Mouse (Mus musculus) limb, embryonic 13.5 days (tissue): ENCODE measurements around the gene Gm42791. TPM values are rescaled to one million over a fixed set of nuclear protein-coding genes. Genes with fewer than 3 reads are reported as not detected.
A peak's percentile ranks its signal among the peaks of the same experiment; 100 is the strongest.

Experiments
- ATAC-seq: fragments of 200-750 bp; cut with Nextera tagmentation; 2 replicates; pipeline ENCODE4 v1.8.0; 2017; ENCODE audit warnings: low read depth, moderate number of reproducible peaks, moderate TSS enrichment; ENCODE audit not compliant: low FRiP score
- H3K27ac ChIP-seq: fragments of 300-500 bp; sonication (generic); 2 replicates; pipeline ENCODE4 v1.5.1; 2015; ENCODE audit warnings: inconsistent platforms, mild to moderate bottlenecking, moderate library complexity
- H3K27me3 ChIP-seq: fragments of 300-500 bp; sonication (generic); 2 replicates; pipeline ENCODE4 v1.6.1; 2015; ENCODE audit warnings: mild to moderate bottlenecking, inconsistent platforms
- H3K36me3 ChIP-seq: fragments of 300-500 bp; sonication (generic); 2 replicates; pipeline ENCODE4 v1.6.1; 2015; ENCODE audit warnings: inconsistent platforms, mild to moderate bottlenecking, moderate library complexity
- H3K4me1 ChIP-seq: fragments of 300-500 bp; sonication (generic); 2 replicates; pipeline ENCODE4 v1.6.1; 2015; ENCODE audit warnings: inconsistent platforms
- H3K4me2 ChIP-seq: fragments of 300-500 bp; sonication (generic); replicated peaks from 2 replicates; pipeline ENCODE4 v1.6.1; 2015; ENCODE audit warnings: inconsistent platforms, mild to moderate bottlenecking, moderate library complexity
- H3K4me3 ChIP-seq: fragments of 300-500 bp; sonication (generic); 2 replicates; pipeline ENCODE4 v1.5.1; 2015; ENCODE audit warnings: moderate library complexity, mild to moderate bottlenecking, inconsistent platforms
- H3K9ac ChIP-seq: fragments of 300-500 bp; sonication (generic); 2 replicates; pipeline ENCODE4 v1.6.1; 2015; ENCODE audit warnings: mild to moderate bottlenecking, inconsistent platforms
- H3K9me3 ChIP-seq: fragments of 300-500 bp; sonication (generic); 2 replicates; pipeline ENCODE4 v1.6.1; 2016; ENCODE audit warnings: inconsistent platforms
- WGBS: fragments of 180-500 bp; shearing (Covaris S2); methylation state at CpG from one replicate; pipeline ENCODE4 v1.1.7; 2015; 5-methylcytosine and 5-hydroxymethylcytosine counted together
- polyA plus RNA-seq: library from polyadenylated mRNA; unstranded; fragments of >200 nt; fragmentation: Nextera tagmentation; extraction: Ambion mirVana; gene quantifications from 2 replicates; pipeline ENCODE4 v1.2.1, GENCODE M21; 2015

Gene Gm42791
- polyA plus RNA-seq, 1 experiment from 2014 or later: 1.6 TPM

- Histone ChIP-seq H3K27ac (no peak overlapping the region; the same call in 1 of the 2 replicates), H3K4me2 (no peak overlapping the region), H3K9ac (no peak overlapping the region), H3K9me3 (peaks cover 8% of the 10 kb centered on the region; the same call in 1 of the 2 replicates), H3K36me3 (peaks cover 52% of the 10 kb centered on the region), H3K4me3 (no peak overlapping the region), H3K27me3 (no peaks in the 10 kb centered on the region), H3K4me1 (peaks cover 7% of the 10 kb centered on the region)
- no peak for ATAC-seq
- 39% methylated on average over 6 of the region's 6 CpGs for WGBS
Measured at GRCm38 (mm10) chr5:148909402-148909801, 85.5 kb downstream of the Gm42791 start.

- Histone ChIP-seq H3K4me3 (no peak overlapping the region), H3K36me3 (peaks cover 56% of the 10 kb centered on the region), H3K4me1 (peaks cover 7% of the 10 kb centered on the region), H3K27me3 (no peaks in the 10 kb centered on the region), H3K4me2 (no peak overlapping the region), H3K9ac (no peak overlapping the region), H3K27ac (no peak overlapping the region; the same call in 1 of the 2 replicates), H3K9me3 (peaks cover 8% of the 10 kb centered on the region; the same call in 1 of the 2 replicates)
- WGBS: 35% methylated on average over 7 of the region's 7 CpGs
- ATAC-seq: peak; percentile 57; the same call in 1 of the 2 replicates
Measured at GRCm38 (mm10) chr5:148909057-148909395, 85.9 kb downstream of the Gm42791 start.

- H3K36me3 ChIP-seq: peaks cover 58% of the 10 kb centered on the region
- ATAC-seq: no peak
- no peak overlapping the region for H3K4me3 ChIP-seq
- H3K9ac ChIP-seq: no peak overlapping the region
- WGBS: 76% methylated on average over 17 of the region's 17 CpGs
- H3K4me2 ChIP-seq: no peak overlapping the region
- H3K9me3 ChIP-seq: peaks cover 5% of the 10 kb centered on the region; the same call in 1 of the 2 replicates
- peaks cover 7% of the 10 kb centered on the region for H3K4me1 ChIP-seq
- H3K27ac ChIP-seq: no peak overlapping the region
- H3K27me3 ChIP-seq: no peaks in the 10 kb centered on the region
Measured at GRCm38 (mm10) chr5:148908191-148909056, 86.5 kb downstream of the Gm42791 start.

- H3K27me3 ChIP-seq: no peaks in the 10 kb centered on the region
- H3K9me3 ChIP-seq: no peaks in the 10 kb centered on the region
- no peak overlapping the region for H3K27ac ChIP-seq
- peaks cover 49% of the 10 kb centered on the region for H3K36me3 ChIP-seq
- H3K9ac ChIP-seq: no peak overlapping the region
- no peak overlapping the region for H3K4me2 ChIP-seq
- no peak for ATAC-seq
- peaks cover 7% of the 10 kb centered on the region for H3K4me1 ChIP-seq
- 84% methylated on average over 4 of the region's 4 CpGs for WGBS
- H3K4me3 ChIP-seq: no peak overlapping the region
Measured at GRCm38 (mm10) chr5:148906305-148906704, 88.6 kb downstream of the Gm42791 start.

GRCm38 (mm10) chr5:148904846-148905245, 90.1 kb downstream of the Gm42791 start:
- no peak for ATAC-seq
- Histone ChIP-seq H3K36me3 (peaks cover 41% of the 10 kb centered on the region), H3K4me3 (no peak overlapping the region), H3K27me3 (no peaks in the 10 kb centered on the region), H3K4me2 (no peak overlapping the region), H3K9me3 (no peaks in the 10 kb centered on the region), H3K27ac (no peak overlapping the region), H3K4me1 (peaks cover 7% of the 10 kb centered on the region), H3K9ac (no peak overlapping the region)
- 67% methylated on average over 6 of the region's 6 CpGs for whole genome bisulfite sequencing

- no peak for ATAC-seq
- H3K4me3 ChIP-seq: no peak overlapping the region
- H3K4me2 ChIP-seq: no peak overlapping the region
- H3K27me3 ChIP-seq: no peaks in the 10 kb centered on the region
- no peak overlapping the region for H3K9ac ChIP-seq
- 94% methylated on average over 7 of the region's 7 CpGs for WGBS
- H3K36me3 ChIP-seq: peaks cover 35% of the 10 kb centered on the region
- H3K9me3 ChIP-seq: no peaks in the 10 kb centered on the region
- H3K27ac ChIP-seq: no peak overlapping the region
- H3K4me1 ChIP-seq: peaks cover 17% of the 10 kb centered on the region
Measured at GRCm38 (mm10) chr5:148899361-148899760, 95.6 kb downstream of the Gm42791 start.

DNA sequence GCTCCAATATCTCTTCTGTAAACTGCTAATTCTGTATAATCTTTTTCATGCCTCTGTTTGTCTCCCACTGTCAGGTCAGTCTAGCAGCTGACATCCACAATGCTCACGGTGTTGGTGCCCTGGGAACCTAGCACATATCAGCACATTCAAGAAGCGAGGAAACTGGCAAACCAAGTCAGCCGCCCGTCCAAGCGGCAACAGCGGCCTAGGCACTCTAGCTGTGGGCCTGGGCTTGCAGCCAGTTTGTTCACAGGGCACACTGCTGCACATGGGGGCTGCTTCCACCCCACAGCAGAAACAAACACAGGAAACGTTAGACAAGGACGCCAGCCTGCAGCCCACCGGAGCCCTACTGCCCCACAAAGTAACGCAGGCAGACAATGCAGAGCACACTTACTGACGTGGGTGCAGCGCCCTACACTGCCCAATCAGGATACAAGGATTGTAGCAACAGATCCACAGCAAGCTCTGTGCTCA, 97.0 kb downstream of the Gm42791 start:
- no peak overlapping the region for H3K4me2 ChIP-seq
- peaks cover 17% of the 10 kb centered on the region for H3K4me1 ChIP-seq
- H3K36me3 ChIP-seq: peaks cover 32% of the 10 kb centered on the region
- no peaks in the 10 kb centered on the region for H3K27me3 ChIP-seq
- no peak overlapping the region for H3K4me3 ChIP-seq
- WGBS: 85% methylated on average over 12 of the region's 12 CpGs
- H3K9me3 ChIP-seq: no peaks in the 10 kb centered on the region
- peak overlapping the region; percentile 25; the same call in 1 of the 2 replicates for H3K9ac ChIP-seq
- no peak overlapping the region for H3K27ac ChIP-seq
- no peak for ATAC-seq

DNA sequence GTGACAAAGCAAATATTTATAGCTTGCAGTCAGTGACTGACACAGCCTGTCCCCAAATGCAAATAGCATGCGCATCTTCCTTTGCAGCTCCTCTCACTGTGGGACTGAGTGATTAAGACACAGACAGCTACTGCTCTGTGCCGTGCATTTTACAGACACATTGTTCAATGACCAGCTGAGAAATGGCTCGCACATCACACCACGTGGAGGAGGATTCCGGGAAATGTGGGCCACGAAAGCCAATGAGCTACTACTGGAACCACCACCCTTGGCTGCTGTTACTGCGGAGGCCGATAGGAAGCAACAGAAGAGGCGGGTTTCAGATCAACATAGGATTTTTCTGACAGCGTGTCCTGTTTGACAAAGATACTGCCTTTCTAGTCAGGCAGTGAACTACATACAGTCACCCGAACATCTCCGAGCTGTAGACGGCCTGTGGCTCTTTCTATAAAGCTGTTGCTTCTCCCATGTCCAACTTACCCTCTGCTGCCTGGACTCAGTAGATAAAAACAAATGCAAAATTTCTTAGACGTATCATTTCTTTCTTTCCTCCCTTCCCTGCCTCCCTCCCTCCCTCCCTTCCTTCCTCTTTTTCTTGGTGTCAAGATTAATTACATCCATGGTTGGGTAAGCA, 97.8 kb downstream of the Gm42791 start:
- H3K9me3 ChIP-seq: no peaks in the 10 kb centered on the region
- H3K9ac ChIP-seq: no peak overlapping the region
- no peak for ATAC-seq
- peaks cover 35% of the 10 kb centered on the region for H3K36me3 ChIP-seq
- no peaks in the 10 kb centered on the region for H3K27me3 ChIP-seq
- no peak overlapping the region for H3K4me3 ChIP-seq
- H3K4me1 ChIP-seq: peaks cover 17% of the 10 kb centered on the region
- WGBS: 84% methylated on average over 14 of the region's 14 CpGs
- H3K4me2 ChIP-seq: no peak overlapping the region
- H3K27ac ChIP-seq: no peak overlapping the region

DNA sequence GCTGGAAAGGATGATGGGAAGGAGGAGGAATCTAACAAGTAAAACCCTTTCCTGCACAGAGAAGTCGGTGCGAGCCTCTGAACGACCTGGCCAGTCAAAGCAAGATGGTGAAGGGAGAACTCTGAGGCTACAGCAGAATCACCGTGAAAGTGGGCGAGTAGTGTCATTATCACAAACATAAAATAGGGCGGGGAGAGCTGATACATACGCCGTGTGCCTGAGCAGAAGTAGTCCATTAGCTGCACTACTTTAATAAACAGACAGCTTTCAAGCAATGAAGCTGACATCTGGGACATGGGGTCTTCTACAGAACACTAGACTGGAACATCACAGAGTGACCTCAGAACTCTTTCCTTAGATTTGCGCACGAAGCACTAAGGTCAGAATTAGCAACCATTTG, 98.4 kb downstream of the Gm42791 start:
- ATAC-seq: no peak
- H3K36me3 ChIP-seq: peaks cover 39% of the 10 kb centered on the region
- 84% methylated on average over 10 of the region's 10 CpGs for WGBS
- no peak overlapping the region for H3K9ac ChIP-seq
- H3K4me3 ChIP-seq: no peak overlapping the region
- no peaks in the 10 kb centered on the region for H3K27me3 ChIP-seq
- no peak overlapping the region for H3K27ac ChIP-seq
- H3K4me2 ChIP-seq: no peak overlapping the region
- H3K9me3 ChIP-seq: no peaks in the 10 kb centered on the region
- peaks cover 17% of the 10 kb centered on the region for H3K4me1 ChIP-seq

DNA sequence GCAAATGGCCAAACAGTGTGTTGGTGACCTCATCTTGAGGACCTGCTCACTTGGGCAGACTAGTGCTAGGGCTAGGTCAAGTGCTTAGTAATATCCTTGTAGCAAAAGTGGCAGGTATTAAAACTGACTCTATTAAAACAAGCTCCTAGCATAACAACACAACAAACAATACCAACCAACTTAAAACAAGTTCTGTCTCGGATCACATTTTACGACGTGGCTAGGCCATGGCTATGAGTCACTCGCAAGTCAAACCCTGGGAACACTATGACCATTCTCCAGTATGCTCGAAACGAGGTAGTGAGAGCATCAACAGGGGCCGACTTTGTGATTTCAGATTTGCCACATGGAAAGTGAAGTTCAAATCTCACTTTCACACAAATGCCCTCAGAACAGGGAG, 99.1 kb downstream of the Gm42791 start:
- H3K4me2 ChIP-seq: no peak overlapping the region
- H3K9me3 ChIP-seq: no peaks in the 10 kb centered on the region
- H3K27ac ChIP-seq: no peak overlapping the region
- peaks cover 17% of the 10 kb centered on the region for H3K4me1 ChIP-seq
- H3K9ac ChIP-seq: no peak overlapping the region
- H3K36me3 ChIP-seq: peaks cover 45% of the 10 kb centered on the region
- WGBS: 60% methylated on average over 7 of the region's 7 CpGs
- no peak overlapping the region for H3K4me3 ChIP-seq
- no peak for ATAC-seq
- H3K27me3 ChIP-seq: no peaks in the 10 kb centered on the region

- 49% methylated on average over 5 of the region's 5 CpGs for WGBS
- H3K27ac ChIP-seq: no peak overlapping the region; the same call in 1 of the 2 replicates
- no peak for ATAC-seq
Measured at GRCm38 (mm10) chr5:148895034-148895433, 99.9 kb downstream of the Gm42791 start.

GRCm38 (mm10) chr5:148890237-148890636, 104.7 kb downstream of the Gm42791 start:
- H3K4me1 ChIP-seq: peaks cover 8% of the 10 kb centered on the region
- no peaks in the 10 kb centered on the region for H3K27me3 ChIP-seq
- no peak overlapping the region for H3K4me2 ChIP-seq
- no peak overlapping the region for H3K4me3 ChIP-seq
- peaks cover 73% of the 10 kb centered on the region for H3K36me3 ChIP-seq
- no peak for ATAC-seq
- no peak overlapping the region for H3K27ac ChIP-seq
- 96% methylated on average over 4 of the region's 4 CpGs for WGBS
- no peak overlapping the region for H3K9ac ChIP-seq
- H3K9me3 ChIP-seq: peaks cover 3% of the 10 kb centered on the region; the same call in 1 of the 2 replicates

More at GRCm38 (mm10) chr5:148895034-148895433, 99.9 kb downstream of the Gm42791 start:
- Histone ChIP-seq H3K36me3 (peaks cover 50% of the 10 kb centered on the region), H3K27me3 (no peaks in the 10 kb centered on the region), H3K9me3 (peaks cover 3% of the 10 kb centered on the region; the same call in 1 of the 2 replicates), H3K4me2 (no peak overlapping the region), H3K4me1 (peaks cover 17% of the 10 kb centered on the region), H3K4me3 (no peak overlapping the region), H3K9ac (no peak overlapping the region)
